In the genomic region with DNA sequence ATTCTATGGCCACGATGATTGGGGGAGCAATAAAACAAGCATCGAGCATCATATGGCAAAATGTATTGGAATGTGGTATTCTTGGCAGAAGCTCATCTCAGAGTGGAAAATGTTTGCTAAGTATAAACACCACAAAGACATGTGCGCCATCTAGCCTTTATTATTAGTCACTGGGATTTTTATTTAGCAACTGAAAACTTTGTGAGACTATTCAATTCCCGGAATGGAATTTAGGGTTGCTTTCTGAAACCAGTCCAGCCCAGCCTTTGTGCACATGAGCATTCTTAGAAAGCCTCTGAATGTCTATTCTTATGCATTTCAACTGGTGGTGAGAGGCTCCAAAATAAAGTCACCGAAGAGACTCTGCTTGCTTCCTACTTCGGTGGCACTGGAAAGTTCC, we compare ENCODE assay signal across 17 mouse cellular contexts. TPM values are rescaled to one million over a fixed set of nuclear protein-coding genes. Genes with fewer than 3 reads are reported as not detected.
DNase-seq lines count a peak whose midpoint lies in the region; ATAC-seq and TF ChIP-seq lines count a peak whose summit lies in the region.
"Had no signal": no experiment of that assay in that cellular context is flagged by ENCODE, and none has a peak within 500 bp of the region (broad histone marks: within the 10 kb centered on the region; RNA-seq: fewer than 3 reads in every experiment).

No protein-coding gene starts in this region.

- H3K4me1 ChIP-seq in heart, embryonic 13.5 days, result peaks cover 18% of the 10 kb centered on the region
- H3K4me1 ChIP-seq in heart, embryonic 10.5 days, result no peaks in the 10 kb centered on the region
- H3K4me1 ChIP-seq in lung, postnatal 0 days (ENCODE audit: insufficient read depth, low read depth, low read length), result no peaks in the 10 kb centered on the region
- H3K4me1 ChIP-seq in embryonic facial prominence, embryonic 13.5 days, result peaks cover 18% of the 10 kb centered on the region
- H3K4me1 ChIP-seq in limb, embryonic 15.5 days, result peaks cover 16% of the 10 kb centered on the region
- H3K4me1 ChIP-seq: hindbrain, embryonic 12.5 days had no signal

- 62% methylated on average over 6 of the region's 6 CpGs for WGBS in heart, embryonic 13.5 days
- WGBS in heart, embryonic 10.5 days, result 85% methylated on average over 6 of the region's 6 CpGs
- WGBS in lung, postnatal 0 days, result 59% methylated on average over 6 of the region's 6 CpGs
- 48% methylated on average over 6 of the region's 6 CpGs for WGBS in embryonic facial prominence, embryonic 13.5 days
- 35% methylated on average over 6 of the region's 6 CpGs for WGBS in limb, embryonic 15.5 days

- ATAC-seq in heart, embryonic 13.5 days (ENCODE audit: extremely low read depth, insufficient number of reproducible peaks, low FRiP score, low TSS enrichment), result no peak
- peak; percentile 53 for ATAC-seq in lung, postnatal 0 days
- ATAC-seq in embryonic facial prominence, embryonic 13.5 days (ENCODE audit: insufficient number of reproducible peaks, insufficient read depth, low FRiP score, low TSS enrichment, low read depth), result no peak
- ATAC-seq in limb, embryonic 15.5 days (ENCODE audit: insufficient number of reproducible peaks, low FRiP score, low TSS enrichment, low read depth), result peak; percentile 58; the same call in 1 of the 2 replicates
- ATAC-seq: forebrain, embryonic 14.5 days had no signal

- H3K4me3 ChIP-seq in heart, embryonic 13.5 days, result no peak overlapping the region
- no peak overlapping the region for H3K4me3 ChIP-seq in heart, embryonic 10.5 days
- H3K4me3 ChIP-seq in lung, postnatal 0 days (ENCODE audit: low read depth, low read length), result no peak overlapping the region
- no peak overlapping the region for H3K4me3 ChIP-seq in embryonic facial prominence, embryonic 13.5 days
- H3K4me3 ChIP-seq in limb, embryonic 15.5 days, result no peak overlapping the region
- H3K4me3 ChIP-seq: hindbrain, embryonic 12.5 days had no signal

- H3K36me3 ChIP-seq in heart, embryonic 13.5 days, result no peaks in the 10 kb centered on the region
- no peaks in the 10 kb centered on the region for H3K36me3 ChIP-seq in heart, embryonic 10.5 days
- no peaks in the 10 kb centered on the region for H3K36me3 ChIP-seq in lung, postnatal 0 days (ENCODE audit: insufficient read depth, low read length)
- no peaks in the 10 kb centered on the region for H3K36me3 ChIP-seq in embryonic facial prominence, embryonic 13.5 days
- H3K36me3 ChIP-seq in limb, embryonic 15.5 days, result no peaks in the 10 kb centered on the region
- H3K36me3 ChIP-seq: hindbrain, embryonic 12.5 days had no signal

- H3K9me3 ChIP-seq in heart, embryonic 13.5 days, result no peaks in the 10 kb centered on the region
- no peaks in the 10 kb centered on the region for H3K9me3 ChIP-seq in heart, embryonic 10.5 days
- no peaks in the 10 kb centered on the region for H3K9me3 ChIP-seq in lung, postnatal 0 days (ENCODE audit: low read length)
- H3K9me3 ChIP-seq in embryonic facial prominence, embryonic 13.5 days, result no peaks in the 10 kb centered on the region
- H3K9me3 ChIP-seq in limb, embryonic 15.5 days, result no peaks in the 10 kb centered on the region
- H3K9me3 ChIP-seq: hindbrain, embryonic 12.5 days had no signal

- TF ChIP-seq CTCF in lung, postnatal 0 days (IDR thresholded peaks at IDR 0.05), result peak; percentile 31; the same call in 1 of the 2 replicates

- no peaks in the 10 kb centered on the region for H3K27me3 ChIP-seq in heart, embryonic 13.5 days (replicated peaks)
- H3K27me3 ChIP-seq in heart, embryonic 10.5 days (ENCODE audit: insufficient read depth, poor library complexity, severe bottlenecking), result no peaks in the 10 kb centered on the region
- H3K27me3 ChIP-seq in lung, postnatal 0 days (replicated peaks; ENCODE audit: insufficient read depth, low read length), result no peaks in the 10 kb centered on the region
- no peaks in the 10 kb centered on the region for H3K27me3 ChIP-seq in embryonic facial prominence, embryonic 13.5 days
- H3K27me3 ChIP-seq in limb, embryonic 15.5 days, result 0 out of 2 replicates have a peak, but pooled peaks cover 6% of the 10 kb centered on the region
- H3K27me3 ChIP-seq: hindbrain, embryonic 12.5 days had no signal

- no peak for DNase-seq in heart, embryonic 10.5 days (ENCODE audit: low spot score)
- peak; percentile 77 for DNase-seq in lung, postnatal 0 days (ENCODE audit: low spot score)
- no peak for DNase-seq in lung, postnatal 14 days
- no peak for DNase-seq in right cerebral cortex, postnatal 25 days
- DNase-seq in gastrocnemius, postnatal 10 days, result no peak
- DNase-seq: adrenal gland, adult 2 months; cerebellum, postnatal 10 days; gastrocnemius, postnatal 25 days; kidney, adult 18-20 months; thymus, postnatal 25 days had no signal

- peak overlapping the region; percentile 36; the same call in 1 of the 2 replicates for H3K27ac ChIP-seq in heart, embryonic 13.5 days (replicated peaks)
- H3K27ac ChIP-seq in heart, embryonic 10.5 days, result no peak overlapping the region
- no peak overlapping the region for H3K27ac ChIP-seq in lung, postnatal 0 days (ENCODE audit: low read length)
- peak overlapping the region; percentile 72 for H3K27ac ChIP-seq in embryonic facial prominence, embryonic 13.5 days
- H3K27ac ChIP-seq in limb, embryonic 15.5 days, result no peak overlapping the region
- H3K27ac ChIP-seq: hindbrain, embryonic 12.5 days; macrophage had no signal

- no peak overlapping the region for H3K9ac ChIP-seq in heart, embryonic 13.5 days
- no peak overlapping the region for H3K9ac ChIP-seq in lung, postnatal 0 days (replicated peaks; ENCODE audit: low read depth)
- H3K9ac ChIP-seq in embryonic facial prominence, embryonic 13.5 days, result no peak overlapping the region
- no peak overlapping the region for H3K9ac ChIP-seq in limb, embryonic 15.5 days
- H3K9ac ChIP-seq: hindbrain, embryonic 12.5 days had no signal

- peak; percentile 53; the same call in 1 of the 2 replicates for TF ChIP-seq EP300 in lung, postnatal 0 days (IDR thresholded peaks at IDR 0.05)

- H3K4me2 ChIP-seq in heart, embryonic 13.5 days, result no peak overlapping the region
- H3K4me2 ChIP-seq in lung, postnatal 0 days (replicated peaks; ENCODE audit: low read depth, low read length), result no peak overlapping the region
- H3K4me2 ChIP-seq in embryonic facial prominence, embryonic 13.5 days, result no peak overlapping the region
- H3K4me2 ChIP-seq in limb, embryonic 15.5 days, result no peak overlapping the region
- H3K4me2 ChIP-seq: hindbrain, embryonic 12.5 days had no signal

RNA-seq across cellular contexts. Expression of gene Palm2, which starts 55.8 kb away (rescaled TPM):
- 22.5 and 22.6 TPM in 2 replicates for polyA plus RNA-seq in heart, embryonic 13.5 days (2015; fragmentation: Nextera tagmentation; extraction: Ambion mirVana)
- 29.6 and 41.8 TPM in 2 replicates for polyA plus RNA-seq in heart, embryonic 10.5 days (2016; fragmentation: Nextera tagmentation; extraction: Ambion mirVana)
- 1.9 and 2.7 TPM in 2 replicates for polyA plus RNA-seq in lung, postnatal 0 days (2015; fragmentation: Nextera tagmentation; extraction: Ambion mirVana)
- 12.5 and 12.8 TPM in 2 replicates for polyA plus RNA-seq in embryonic facial prominence, embryonic 13.5 days (2015; fragmentation: Nextera tagmentation; extraction: Ambion mirVana)
- 7.0 and 8.6 TPM in 2 replicates for polyA plus RNA-seq in limb, embryonic 15.5 days (2015; fragmentation: Nextera tagmentation; extraction: Ambion mirVana)
- total RNA-seq in gastrocnemius, postnatal 10 days (2021), result 1 to 10 TPM; 4.1 to 9.1 TPM
- total RNA-seq: neutrophil, adult 5-6 weeks had no signal
- polyA plus RNA-seq: macrophage had no signal

Comparison
In these comparisons a context has a peak if more than half of its experiments do, and no peak if none do; other contexts are left out.
1. H3K27ac ChIP-seq: peak in heart, embryonic 13.5 days (single experiment) and embryonic facial prominence, embryonic 13.5 days (single experiment); none in heart, embryonic 10.5 days (single experiment), lung, postnatal 0 days (single experiment) and limb, embryonic 15.5 days (single experiment).
2. ATAC-seq: peak in lung, postnatal 0 days (single experiment) and limb, embryonic 15.5 days (single experiment); none in heart, embryonic 13.5 days (single experiment) and embryonic facial prominence, embryonic 13.5 days (single experiment).